Mouse (Mus musculus): ENCODE measurements around the gene Epha7. TPM values are rescaled to one million over a fixed set of nuclear protein-coding genes. Genes with fewer than 3 reads are reported as not detected.

Gene Epha7
- total and polyA plus RNA-seq, 2 experiments from 2014 or later = 8.7 to 11.2 TPM

- no peaks in the 10 kb centered on the region for H3K27me3 ChIP-seq (ENCODE audit: control insufficient read depth, insufficient read depth, low read length)
- peak overlapping the region; percentile 72; the same call in 1 of the 2 replicates for H3K9ac ChIP-seq (replicated peaks; ENCODE audit: low read depth, low read length)
- no peaks in the 10 kb centered on the region for H3K4me1 ChIP-seq (ENCODE audit: control insufficient read depth, insufficient read depth)
- no peak for TF ChIP-seq CTCF (IDR thresholded peaks at IDR 0.05; ENCODE audit: low read depth)
- TF ChIP-seq EP300 (IDR thresholded peaks at IDR 0.05; ENCODE audit: low read depth) = no peak
- H3K4me2 ChIP-seq (ENCODE audit: low read depth, low read length) = peak overlapping the region; percentile 86
- peak; percentile 25 for DNase-seq (ENCODE audit: low spot score)
- ATAC-seq (ENCODE audit: insufficient read depth, low read depth) = no peak
- 2% methylated on average over 8 of the region's 8 CpGs for whole genome bisulfite sequencing
- H3K4me3 ChIP-seq (ENCODE audit: low read depth, low read length) = peak overlapping the region; percentile 79
- H3K27ac ChIP-seq (ENCODE audit: low read depth) = peak overlapping the region; percentile 96
- no peaks in the 10 kb centered on the region for H3K9me3 ChIP-seq (replicated peaks; ENCODE audit: control insufficient read depth, low read length)
- no peaks in the 10 kb centered on the region for H3K36me3 ChIP-seq (replicated peaks; ENCODE audit: control insufficient read depth, insufficient read depth, low read length)
Observed at GRCm38 (mm10) chr4:28814476-28814815, 1.5 kb downstream of the Epha7 start.

- peak overlapping the region; percentile 86 for H3K4me2 ChIP-seq (ENCODE audit: low read depth, low read length)
- ATAC-seq (ENCODE audit: insufficient read depth, low read depth) = peak; percentile 67
- H3K9ac ChIP-seq (replicated peaks; ENCODE audit: low read depth, low read length) = peak overlapping the region; percentile 72
- TF ChIP-seq CTCF (IDR thresholded peaks at IDR 0.05; ENCODE audit: low read depth) (peak; percentile 36), EP300 (IDR thresholded peaks at IDR 0.05; ENCODE audit: low read depth) (no peak)
- H3K27me3 ChIP-seq (ENCODE audit: control insufficient read depth, insufficient read depth, low read length) = no peaks in the 10 kb centered on the region
- no peaks in the 10 kb centered on the region for H3K36me3 ChIP-seq (replicated peaks; ENCODE audit: control insufficient read depth, insufficient read depth, low read length)
- WGBS = under 1% methylated on average over 71 of the region's 72 CpGs
- H3K4me3 ChIP-seq (ENCODE audit: low read depth, low read length) = peak overlapping the region; percentile 79
- peak; percentile 77 for DNase-seq (ENCODE audit: low spot score)
- H3K27ac ChIP-seq (ENCODE audit: low read depth) = peak overlapping the region; percentile 96
- no peaks in the 10 kb centered on the region for H3K4me1 ChIP-seq (ENCODE audit: control insufficient read depth, insufficient read depth)
- H3K9me3 ChIP-seq (replicated peaks; ENCODE audit: control insufficient read depth, low read length) = no peaks in the 10 kb centered on the region
Observed at GRCm38 (mm10) chr4:28814816-28815620, 2.1 kb downstream of the Epha7 start.

GRCm38 (mm10) chr4:28815621-28815920, 2.6 kb downstream of the Epha7 start:
- Histone ChIP-seq H3K4me3 (ENCODE audit: low read depth, low read length) (peak overlapping the region; percentile 79), H3K27me3 (ENCODE audit: control insufficient read depth, insufficient read depth, low read length) (no peaks in the 10 kb centered on the region), H3K9me3 (replicated peaks; ENCODE audit: control insufficient read depth, low read length) (no peaks in the 10 kb centered on the region), H3K27ac (ENCODE audit: low read depth) (peak overlapping the region; percentile 96), H3K4me2 (ENCODE audit: low read depth, low read length) (peak overlapping the region; percentile 86), H3K36me3 (replicated peaks; ENCODE audit: control insufficient read depth, insufficient read depth, low read length) (no peaks in the 10 kb centered on the region), H3K9ac (replicated peaks; ENCODE audit: low read depth, low read length) (peak overlapping the region; percentile 72), H3K4me1 (ENCODE audit: control insufficient read depth, insufficient read depth) (no peaks in the 10 kb centered on the region)
- DNase-seq (ENCODE audit: low spot score) (no peak), ATAC-seq (ENCODE audit: insufficient read depth, low read depth) (no peak)
- TF ChIP-seq EP300 (IDR thresholded peaks at IDR 0.05; ENCODE audit: low read depth) = no peak
- TF ChIP-seq CTCF (IDR thresholded peaks at IDR 0.05; ENCODE audit: low read depth) = no peak
- under 1% methylated on average over 15 of the region's 15 CpGs for WGBS

- TF ChIP-seq CTCF (IDR thresholded peaks at IDR 0.05; ENCODE audit: low read depth) (no peak), EP300 (IDR thresholded peaks at IDR 0.05; ENCODE audit: low read depth) (no peak)
- WGBS = 19% methylated on average over 1 of the region's 1 CpGs
- H3K9me3 ChIP-seq (replicated peaks; ENCODE audit: control insufficient read depth, low read length) = no peaks in the 10 kb centered on the region
- no peaks in the 10 kb centered on the region for H3K27me3 ChIP-seq (ENCODE audit: control insufficient read depth, insufficient read depth, low read length)
- DNase-seq (ENCODE audit: low spot score) (no peak), ATAC-seq (ENCODE audit: insufficient read depth, low read depth) (no peak)
- no peak overlapping the region for H3K4me3 ChIP-seq (ENCODE audit: low read depth, low read length)
- no peak overlapping the region for H3K27ac ChIP-seq (ENCODE audit: low read depth)
- H3K4me2 ChIP-seq (ENCODE audit: low read depth, low read length) = no peak overlapping the region
- peaks cover 4% of the 10 kb centered on the region; the same call in 1 of the 2 replicates for H3K4me1 ChIP-seq (ENCODE audit: control insufficient read depth, insufficient read depth)
- no peak overlapping the region for H3K9ac ChIP-seq (replicated peaks; ENCODE audit: low read depth, low read length)
- H3K36me3 ChIP-seq (replicated peaks; ENCODE audit: control insufficient read depth, insufficient read depth, low read length) = no peaks in the 10 kb centered on the region
Observed at GRCm38 (mm10) chr4:28823616-28824015, 10.7 kb downstream of the Epha7 start.

GRCm38 (mm10) chr4:28824616-28825015, 11.7 kb downstream of the Epha7 start:
- peak overlapping the region; percentile 62; the same call in 1 of the 2 replicates for H3K27ac ChIP-seq (ENCODE audit: low read depth)
- TF ChIP-seq EP300 (IDR thresholded peaks at IDR 0.05; ENCODE audit: low read depth) (no peak), CTCF (IDR thresholded peaks at IDR 0.05; ENCODE audit: low read depth) (no peak)
- H3K4me1 ChIP-seq (ENCODE audit: control insufficient read depth, insufficient read depth) = peaks cover 4% of the 10 kb centered on the region; the same call in 1 of the 2 replicates
- no peaks in the 10 kb centered on the region for H3K27me3 ChIP-seq (ENCODE audit: control insufficient read depth, insufficient read depth, low read length)
- H3K9me3 ChIP-seq (replicated peaks; ENCODE audit: control insufficient read depth, low read length) = no peaks in the 10 kb centered on the region
- no peaks in the 10 kb centered on the region for H3K36me3 ChIP-seq (replicated peaks; ENCODE audit: control insufficient read depth, insufficient read depth, low read length)
- H3K9ac ChIP-seq (replicated peaks; ENCODE audit: low read depth, low read length) = no peak overlapping the region
- peak; percentile 36 for DNase-seq (ENCODE audit: low spot score)
- H3K4me3 ChIP-seq (ENCODE audit: low read depth, low read length) = peak overlapping the region; percentile 21; the same call in 1 of the 2 replicates
- 30% methylated on average over 7 of the region's 7 CpGs for WGBS
- H3K4me2 ChIP-seq (ENCODE audit: low read depth, low read length) = peak overlapping the region; percentile 52
- ATAC-seq (ENCODE audit: insufficient read depth, low read depth) = no peak

Data from heart, postnatal 0 days (tissue).